Mouse (Mus musculus) heart, embryonic 14.5 days (tissue): ENCODE data around the gene Tdrd1. TPM values are rescaled to one million over a fixed set of nuclear protein-coding genes. Genes with fewer than 3 reads are reported as not detected.

Source experiments
- ATAC-seq: fragments of 200-750 bp; cut with Nextera tagmentation; 2 replicates; pipeline ENCODE4 v1.8.0; 2017; ENCODE audit warnings: low read depth, moderate TSS enrichment; ENCODE audit not compliant: insufficient number of reproducible peaks, insufficient read depth, low FRiP score
- H3K27ac ChIP-seq, 2 experiments: fragments of 200-500 bp in 1 of 2; fragments of 300-500 bp in 1 of 2; sonication (generic) in 1 of 2; replicated peaks in 1 of 2; 2 replicates each; pipeline ENCODE4 v1.5.1; 2012 to 2014; ENCODE audit warnings: low read depth in 2 of 2, low read length in 2 of 2, control low read depth in 1 of 2, mild to moderate bottlenecking in 1 of 2, mixed read lengths in 1 of 2; ENCODE audit not compliant: control insufficient read depth in 1 of 2, insufficient read depth in 1 of 2
- H3K27me3 ChIP-seq: fragments of 300-500 bp; sonication (generic); 2 replicates; pipeline ENCODE4 v1.6.1; 2014; ENCODE audit warnings: mild to moderate bottlenecking, low read length, control low read depth; ENCODE audit not compliant: control insufficient read depth, insufficient read depth
- H3K36me3 ChIP-seq: fragments of 300-500 bp; sonication (generic); 2 replicates; pipeline ENCODE4 v1.6.1; 2014; ENCODE audit warnings: mild to moderate bottlenecking, control low read depth, low read length, mixed read lengths; ENCODE audit not compliant: control insufficient read depth, insufficient read depth
- H3K4me1 ChIP-seq, 2 experiments: fragments of 200-500 bp in 1 of 2; fragments of 300-500 bp in 1 of 2; sonication (generic) in 1 of 2; 2 replicates each; pipeline ENCODE4 v1.6.1; 2012 to 2014; ENCODE audit warnings: low read length in 2 of 2, control low read depth in 1 of 2, mixed read lengths in 1 of 2; ENCODE audit not compliant: control insufficient read depth in 2 of 2, insufficient read depth in 2 of 2
- H3K4me2 ChIP-seq: fragments of 300-500 bp; sonication (generic); 2 replicates; pipeline ENCODE4 v1.6.1; 2014; ENCODE audit warnings: mild to moderate bottlenecking, low read length
- H3K4me3 ChIP-seq, 2 experiments: fragments of 200-500 bp in 1 of 2; fragments of 300-500 bp in 1 of 2; sonication (generic) in 1 of 2; 2 replicates each; pipeline ENCODE4 v1.5.1; 2012 to 2014; ENCODE audit warnings: low read length in 2 of 2, mild to moderate bottlenecking in 2 of 2, control low read depth in 1 of 2, low read depth in 1 of 2, moderate library complexity in 1 of 2; ENCODE audit not compliant: control insufficient read depth in 1 of 2, insufficient read depth in 1 of 2
- H3K9ac ChIP-seq: fragments of 300-500 bp; sonication (generic); 2 replicates; pipeline ENCODE4 v1.6.1; 2014; ENCODE audit warnings: mild to moderate bottlenecking, low read length
- H3K9me3 ChIP-seq: fragments of 300-500 bp; sonication (generic); 2 replicates; pipeline ENCODE4 v1.6.1; 2016; ENCODE audit warnings: low read length, control low read depth; ENCODE audit not compliant: control insufficient read depth
- WGBS: fragments of 180-500 bp; shearing (Covaris S2); extraction: QIAGEN DNeasy Blood & Tissue Kit; methylation state at CpG from one replicate; pipeline ENCODE4 v1.1.7; 2014; 5-methylcytosine and 5-hydroxymethylcytosine counted together
- polyA plus RNA-seq: library from polyadenylated mRNA; unstranded; fragments of >200 nt; fragmentation: Nextera tagmentation; extraction: Ambion mirVana; gene quantifications from 2 replicates; pipeline ENCODE4 v1.2.1, GENCODE M21; 2014

Tdrd1 gene
- polyA plus RNA-seq, 1 experiment from 2014 or later, result 0.47 TPM

- H3K9ac ChIP-seq, result no peak overlapping the region
- H3K36me3 ChIP-seq, result no peaks in the 10 kb centered on the region
- H3K4me1 ChIP-seq, result peaks cover 0 to 3% of the 10 kb centered on the region in 2 experiments; a peak in 1 of 4 replicates
- ATAC-seq, result no peak
- 0 out of 2 replicates have a peak, but pooled peaks cover 9% of the 10 kb centered on the region for H3K27me3 ChIP-seq
- H3K4me2 ChIP-seq, result no peak overlapping the region
- no peak overlapping the region for H3K27ac ChIP-seq
- no peak overlapping the region for H3K4me3 ChIP-seq
- WGBS, result 91% methylated on average over 9 of the region's 9 CpGs
- H3K9me3 ChIP-seq, result no peaks in the 10 kb centered on the region
These were observed 3.3 kb downstream of the Tdrd1 start for GRCm38 (mm10) chr19:56829267-56829666.

DNA sequence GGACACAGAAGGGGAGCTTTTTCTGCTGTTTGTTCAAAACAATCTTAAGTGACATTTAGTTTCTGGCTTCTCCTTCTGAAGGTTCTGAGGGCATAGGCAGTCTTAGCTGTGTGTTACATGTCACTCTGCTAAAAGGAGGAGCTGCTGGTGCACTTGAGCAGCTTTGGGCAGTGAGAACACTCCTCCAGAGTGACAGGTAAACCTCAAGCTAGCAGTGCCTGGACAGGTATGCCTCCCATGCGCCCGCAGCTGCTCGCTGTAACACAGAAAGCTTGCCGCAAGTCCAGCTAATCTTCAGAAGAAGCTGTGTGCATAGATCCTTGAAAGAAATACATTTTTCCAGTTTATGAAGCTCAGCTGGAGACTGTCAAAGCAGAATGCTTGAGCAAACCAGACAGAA, 4.2 kb downstream of the Tdrd1 start:
- 93% methylated on average over 4 of the region's 4 CpGs for whole genome bisulfite sequencing
- no peaks in the 10 kb centered on the region for H3K36me3 ChIP-seq
- ATAC-seq, result no peak

GRCm38 (mm10) chr19:56835340-56835739, 9.3 kb downstream of the Tdrd1 start:
- Histone ChIP-seq H3K4me2 (no peak overlapping the region), H3K4me1 (peaks cover 2 to 8% of the 10 kb centered on the region in 2 experiments; a peak in 3 of 4 replicates), H3K27ac (no peak overlapping the region), H3K27me3 (no peaks in the 10 kb centered on the region), H3K36me3 (no peaks in the 10 kb centered on the region), H3K9me3 (no peaks in the 10 kb centered on the region), H3K4me3 (no peak overlapping the region), H3K9ac (no peak overlapping the region)
- ATAC-seq, result no peak
- WGBS, result 74% methylated on average over 9 of the region's 9 CpGs

More for the DNA sequence above, 4.2 kb downstream of the Tdrd1 start:
- Histone ChIP-seq H3K9ac (no peak overlapping the region), H3K4me3 (no peak overlapping the region), H3K27ac (no peak overlapping the region), H3K4me1 (peaks cover 0 to 3% of the 10 kb centered on the region in 2 experiments; a peak in 1 of 4 replicates), H3K27me3 (0 out of 2 replicates have a peak, but pooled peaks cover 5% of the 10 kb centered on the region), H3K4me2 (no peak overlapping the region), H3K9me3 (no peaks in the 10 kb centered on the region)

- Histone ChIP-seq H3K4me1 (peaks cover 2 to 8% of the 10 kb centered on the region in 2 experiments; a peak in 3 of 4 replicates), H3K36me3 (no peaks in the 10 kb centered on the region), H3K4me2 (no peak overlapping the region), H3K9me3 (no peaks in the 10 kb centered on the region), H3K27ac (no peak overlapping the region), H3K9ac (no peak overlapping the region), H3K27me3 (no peaks in the 10 kb centered on the region), H3K4me3 (no peak overlapping the region)
- 72% methylated on average over 17 of the region's 17 CpGs for WGBS
- no peak for ATAC-seq
These were observed 13.1 kb downstream of the Tdrd1 start for GRCm38 (mm10) chr19:56838942-56839706.

- no peak for ATAC-seq
- H3K27ac ChIP-seq, result no peak overlapping the region
- no peaks in the 10 kb centered on the region for H3K36me3 ChIP-seq
- 72% methylated on average over 12 of the region's 12 CpGs for WGBS
- H3K27me3 ChIP-seq, result no peaks in the 10 kb centered on the region
- H3K9ac ChIP-seq, result no peak overlapping the region
- H3K4me2 ChIP-seq, result no peak overlapping the region
- H3K4me1 ChIP-seq, result no peaks in the 10 kb centered on the region
- peaks cover 5% of the 10 kb centered on the region; the same call in 1 of the 2 replicates for H3K9me3 ChIP-seq
- H3K4me3 ChIP-seq, result no peak overlapping the region
These were observed 17.0 kb downstream of the Tdrd1 start for GRCm38 (mm10) chr19:56842974-56843373.

GRCm38 (mm10) chr19:56852590-56852989, 26.6 kb downstream of the Tdrd1 start:
- H3K4me2 ChIP-seq, result no peak overlapping the region
- H3K27ac ChIP-seq, result no peak overlapping the region
- no peak for ATAC-seq
- no peaks in the 10 kb centered on the region for H3K27me3 ChIP-seq
- no peak overlapping the region for H3K4me3 ChIP-seq
- H3K9me3 ChIP-seq, result no peaks in the 10 kb centered on the region
- H3K4me1 ChIP-seq, result peaks cover 4 to 8% of the 10 kb centered on the region in 2 experiments; a peak in 1 of 4 replicates
- no peak overlapping the region for H3K9ac ChIP-seq
- H3K36me3 ChIP-seq, result no peaks in the 10 kb centered on the region

- WGBS, result 19% methylated on average over 5 of the region's 5 CpGs
- peak; percentile 75 for ATAC-seq
- no peaks in the 10 kb centered on the region for H3K9me3 ChIP-seq
- no peak overlapping the region; a peak in 1 of 4 replicates for H3K27ac ChIP-seq
- H3K27me3 ChIP-seq, result no peaks in the 10 kb centered on the region
- peaks cover 4 to 8% of the 10 kb centered on the region in 2 experiments; a peak in 1 of 4 replicates for H3K4me1 ChIP-seq
- H3K36me3 ChIP-seq, result no peaks in the 10 kb centered on the region
- no peak overlapping the region for H3K9ac ChIP-seq
- no peak overlapping the region for H3K4me3 ChIP-seq
- no peak overlapping the region for H3K4me2 ChIP-seq
These were observed 30.4 kb downstream of the Tdrd1 start for GRCm38 (mm10) chr19:56856455-56856854.
